Mouse (Mus musculus) E14TG2a.4 (cell line): ENCODE data around the gene Kctd12.

Experiments used
- H3K27me3 ChIP-seq: 2 replicates; pipeline ENCODE4 v1.6.1; 2014; ENCODE audit warnings: low read length, control low read depth; ENCODE audit not compliant: insufficient read depth
- H3K36me3 ChIP-seq: 2 replicates; pipeline ENCODE4 v1.6.1; 2014; ENCODE audit warnings: low read length, control low read depth; ENCODE audit not compliant: insufficient read depth
- H3K4me1 ChIP-seq: replicated peaks from 2 replicates; pipeline ENCODE4 v1.6.1; 2014; ENCODE audit warnings: low read depth, low read length, control low read depth
- H3K4me3 ChIP-seq: replicated peaks from 2 replicates; pipeline ENCODE4 v1.5.1; 2014; ENCODE audit warnings: mild to moderate bottlenecking, low read length
- H3K9me3 ChIP-seq: 2 replicates; pipeline ENCODE4 v1.6.1; 2014; ENCODE audit warnings: low read length, control low read depth
- CTCF ChIP-seq: conservative IDR thresholded peaks from 2 replicates; pipeline ENCODE4 v1.5.1; 2014; ENCODE audit warnings: low read length
- NANOG ChIP-seq: IDR thresholded peaks from 2 replicates; pipeline ENCODE4 v1.6.1; 2014; ENCODE audit warnings: borderline replicate concordance, low read length, mixed read lengths
- POU5F1 ChIP-seq: IDR thresholded peaks from 2 replicates; pipeline ENCODE4 v1.6.1; 2014; ENCODE audit warnings: low read length, borderline replicate concordance

Gene Kctd12

GRCm38 (mm10) chr14:102982627-102983540 lies at the start of gene Kctd12:
Kctd12 (minus strand) TSS chr14:102982637.
- Histone ChIP-seq H3K27me3 (peaks cover 50% of the 10 kb centered on the region), H3K9me3 (no peaks in the 10 kb centered on the region), H3K36me3 (no peaks in the 10 kb centered on the region), H3K4me1 (peaks cover 15% of the 10 kb centered on the region), H3K4me3 (peak within 1 kb of the TSS; percentile 88)
- TF ChIP-seq CTCF (peak; percentile 8), POU5F1 (no peak)

GRCm38 (mm10) chr14:103029203-103029602 lies 46.8 kb upstream of the Kctd12 start:
- Histone ChIP-seq H3K36me3 (no peaks in the 10 kb centered on the region), H3K9me3 (no peaks in the 10 kb centered on the region), H3K27me3 (no peaks in the 10 kb centered on the region), H3K4me3 (no peak overlapping the region), H3K4me1 (peaks cover 7% of the 10 kb centered on the region)
- no peak for TF ChIP-seq NANOG
- TF ChIP-seq POU5F1: no peak
- TF ChIP-seq CTCF: no peak

- Histone ChIP-seq H3K27me3 (no peaks in the 10 kb centered on the region), H3K4me3 (no peak overlapping the region), H3K4me1 (no peaks in the 10 kb centered on the region), H3K9me3 (no peaks in the 10 kb centered on the region), H3K36me3 (no peaks in the 10 kb centered on the region)
- TF ChIP-seq NANOG: no peak
- TF ChIP-seq CTCF: no peak
- TF ChIP-seq POU5F1: no peak
Measured at GRCm38 (mm10) chr14:103020046-103020445, 37.6 kb upstream of the Kctd12 start.

GRCm38 (mm10) chr14:103017009-103017408 lies 34.6 kb upstream of the Kctd12 start:
- Histone ChIP-seq H3K9me3 (no peaks in the 10 kb centered on the region), H3K36me3 (no peaks in the 10 kb centered on the region), H3K4me3 (no peak overlapping the region), H3K27me3 (no peaks in the 10 kb centered on the region), H3K4me1 (no peaks in the 10 kb centered on the region)
- TF ChIP-seq NANOG (no peak), CTCF (no peak), POU5F1 (no peak)

GRCm38 (mm10) chr14:103012563-103013150 lies 30.2 kb upstream of the Kctd12 start:
- H3K4me1 ChIP-seq: no peaks in the 10 kb centered on the region; the same call in 1 of the 2 replicates
- no peaks in the 10 kb centered on the region for H3K36me3 ChIP-seq
- H3K9me3 ChIP-seq: no peaks in the 10 kb centered on the region
- H3K4me3 ChIP-seq: no peak overlapping the region
- peaks cover 8% of the 10 kb centered on the region for H3K27me3 ChIP-seq
- TF ChIP-seq CTCF: peak; percentile 58
- TF ChIP-seq NANOG: no peak

GRCm38 (mm10) chr14:103011782-103012181 lies 29.3 kb upstream of the Kctd12 start:
- H3K9me3 ChIP-seq: no peaks in the 10 kb centered on the region
- H3K27me3 ChIP-seq: peaks cover 8% of the 10 kb centered on the region
- H3K4me1 ChIP-seq: no peaks in the 10 kb centered on the region; the same call in 1 of the 2 replicates
- H3K36me3 ChIP-seq: no peaks in the 10 kb centered on the region
- no peak overlapping the region for H3K4me3 ChIP-seq
- TF ChIP-seq POU5F1: no peak
- TF ChIP-seq CTCF: peak; percentile 94
- no peak for TF ChIP-seq NANOG

GRCm38 (mm10) chr14:103007737-103008136 lies 25.3 kb upstream of the Kctd12 start:
- TF ChIP-seq POU5F1 (no peak), CTCF (no peak)
- Histone ChIP-seq H3K4me3 (no peak overlapping the region), H3K4me1 (no peaks in the 10 kb centered on the region; the same call in 1 of the 2 replicates), H3K36me3 (no peaks in the 10 kb centered on the region), H3K27me3 (peaks cover 13% of the 10 kb centered on the region), H3K9me3 (no peaks in the 10 kb centered on the region)

- Histone ChIP-seq H3K9me3 (no peaks in the 10 kb centered on the region), H3K36me3 (no peaks in the 10 kb centered on the region), H3K4me1 (no peaks in the 10 kb centered on the region), H3K4me3 (no peak overlapping the region), H3K27me3 (peaks cover 3% of the 10 kb centered on the region; the same call in 1 of the 2 replicates)
- TF ChIP-seq CTCF (peak; percentile 95), NANOG (no peak), POU5F1 (no peak)
Measured at GRCm38 (mm10) chr14:102994662-102995561, 12.5 kb upstream of the Kctd12 start.
